8 mouse cellular contexts compared by ENCODE assay signal in the genomic region with DNA sequence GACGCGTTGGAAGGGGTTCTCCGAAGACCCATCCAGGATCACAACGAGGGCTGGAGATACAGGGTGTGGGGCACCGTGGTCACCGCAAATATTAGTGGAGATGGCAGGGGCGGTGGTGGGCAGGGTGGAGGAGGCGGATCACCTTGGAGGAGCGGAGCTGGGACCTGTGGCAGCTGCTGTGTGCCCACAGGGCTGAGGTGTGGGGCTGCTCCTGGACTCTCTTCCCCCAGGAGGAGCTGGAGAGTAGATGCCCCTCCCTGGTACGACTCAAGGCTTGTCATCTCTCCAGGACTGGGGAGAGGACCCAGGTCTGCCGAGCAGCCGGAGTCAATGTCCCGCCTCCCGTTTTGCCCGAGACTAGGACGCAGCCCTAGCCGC.
A peak's percentile ranks its signal among the peaks of the same experiment; 100 is the strongest.
DNase-seq lines count a peak whose midpoint lies in the region; ATAC-seq lines count a peak whose summit lies in the region.

No protein-coding gene starts in this region.

- H3K9me3 ChIP-seq in heart, embryonic 15.5 days (replicated peaks) = no peaks in the 10 kb centered on the region
- H3K9me3 ChIP-seq in hindbrain, embryonic 16.5 days (ENCODE audit: control insufficient read depth, low read length) = no peaks in the 10 kb centered on the region
- no peaks in the 10 kb centered on the region for H3K9me3 ChIP-seq in midbrain, embryonic 15.5 days

- peak overlapping the region; percentile 79 for H3K27ac ChIP-seq in heart, embryonic 15.5 days
- peak overlapping the region; percentile 74 for H3K27ac ChIP-seq in hindbrain, embryonic 16.5 days (ENCODE audit: low read depth, low read length)
- peak overlapping the region; percentile 84 for H3K27ac ChIP-seq in midbrain, embryonic 15.5 days

- no peak for DNase-seq in heart, postnatal 25 days (ENCODE audit: low spot score)
- no peak for DNase-seq in urinary bladder, postnatal 14 days (ENCODE audit: low spot score)
- no peak for DNase-seq in Muller cell, postnatal 12 days (ENCODE audit: inconsistent ontology term)

- ATAC-seq in heart, embryonic 15.5 days (replicated peaks; ENCODE audit: insufficient number of reproducible peaks, insufficient read depth, low FRiP score, low read depth) = no peak; the same call in 1 of the 2 replicates
- peak; percentile 6 for ATAC-seq in CD4-positive, CD25-positive, alpha-beta regulatory T cell, adult 4 months
- ATAC-seq in common myeloid progenitor, adult 5-6 weeks (replicated peaks; ENCODE audit: low read depth, poor library complexity, severe bottlenecking) = peak; percentile 37
- ATAC-seq in hindbrain, embryonic 16.5 days = peak; percentile 60
- ATAC-seq in midbrain, embryonic 15.5 days (replicated peaks) = no peak; the same call in none of the 2 replicates

- H3K36me3 ChIP-seq in heart, embryonic 15.5 days = no peaks in the 10 kb centered on the region
- no peaks in the 10 kb centered on the region for H3K36me3 ChIP-seq in hindbrain, embryonic 16.5 days (ENCODE audit: control insufficient read depth, insufficient read depth, low read length)
- H3K36me3 ChIP-seq in midbrain, embryonic 15.5 days (replicated peaks) = no peaks in the 10 kb centered on the region

- intact Hi-C loops in heart, postnatal 25 days (cut with DNase I) = loop anchor here (5.0 kb wide), 1 partner anchor 128 kb away; a partner anchor contains a TSS

- H3K4me1 ChIP-seq in heart, embryonic 15.5 days (replicated peaks) = peaks cover 9% of the 10 kb centered on the region; the same call in 1 of the 2 replicates
- peaks cover 3% of the 10 kb centered on the region; the same call in 1 of the 2 replicates for H3K4me1 ChIP-seq in hindbrain, embryonic 16.5 days (ENCODE audit: control insufficient read depth, insufficient read depth, low read depth, low read length)
- peaks cover 13% of the 10 kb centered on the region for H3K4me1 ChIP-seq in midbrain, embryonic 15.5 days

- H3K27me3 ChIP-seq in heart, embryonic 15.5 days = peaks cover 84% of the 10 kb centered on the region
- H3K27me3 ChIP-seq in hindbrain, embryonic 16.5 days (replicated peaks; ENCODE audit: control insufficient read depth, insufficient read depth, low read length) = peaks cover 34% of the 10 kb centered on the region
- peaks cover 70% of the 10 kb centered on the region for H3K27me3 ChIP-seq in midbrain, embryonic 15.5 days (replicated peaks)

- H3K4me3 ChIP-seq in heart, embryonic 15.5 days = peak overlapping the region; percentile 51
- H3K4me3 ChIP-seq in hindbrain, embryonic 16.5 days (ENCODE audit: low read length) = peak overlapping the region; percentile 42
- H3K4me3 ChIP-seq in midbrain, embryonic 15.5 days = peak overlapping the region; percentile 45

- H3K9ac ChIP-seq in heart, embryonic 15.5 days = peak overlapping the region; percentile 48
- peak overlapping the region; percentile 55 for H3K9ac ChIP-seq in hindbrain, embryonic 16.5 days (ENCODE audit: low read depth, low read length)
- H3K9ac ChIP-seq in midbrain, embryonic 15.5 days = peak overlapping the region; percentile 49

- WGBS in heart, embryonic 15.5 days = 10% methylated on average over 16 of the region's 17 CpGs
- 6% methylated on average over 14 of the region's 17 CpGs for WGBS in hindbrain, embryonic 16.5 days
- WGBS in midbrain, embryonic 15.5 days = 7% methylated on average over 17 of the region's 17 CpGs

- H3K4me2 ChIP-seq in heart, embryonic 15.5 days = peak overlapping the region; percentile 85
- H3K4me2 ChIP-seq in hindbrain, embryonic 16.5 days (ENCODE audit: low read length) = peak overlapping the region; percentile 66
- H3K4me2 ChIP-seq in midbrain, embryonic 15.5 days = peak overlapping the region; percentile 80

Comparison
In these comparisons a context has a peak if more than half of its experiments do, and no peak if none do; other contexts are left out.
1. ATAC-seq: peak in CD4-positive, CD25-positive, alpha-beta regulatory T cell, adult 4 months (single experiment), common myeloid progenitor, adult 5-6 weeks (single experiment) and hindbrain, embryonic 16.5 days (single experiment); none in heart, embryonic 15.5 days (single experiment) and midbrain, embryonic 15.5 days (single experiment).
2. Peak in every context shown above with its lines, with median percentiles within 50 percentile points of each other: H3K27ac ChIP-seq, H3K4me2 ChIP-seq, H3K4me3 ChIP-seq and H3K9ac ChIP-seq.